Mouse (Mus musculus): ENCODE results near the gene Adat2. TPM values are rescaled to one million over a fixed set of nuclear protein-coding genes. Genes with fewer than 3 reads are reported as not detected.

Adat2 gene
- total and polyA plus RNA-seq, 2 experiments from 2014 or later, result 1.9 to 2.0 TPM

- Histone ChIP-seq H3K4me1 (ENCODE audit: insufficient read depth, low read length) (no peaks in the 10 kb centered on the region), H3K4me2 (ENCODE audit: low read depth, low read length, poor library complexity, severe bottlenecking) (no peak overlapping the region), H3K27ac (ENCODE audit: low read depth, low read length) (no peak overlapping the region), H3K9ac (replicated peaks; ENCODE audit: low read length, poor library complexity, severe bottlenecking) (no peak overlapping the region), H3K9me3 (ENCODE audit: low read length) (no peaks in the 10 kb centered on the region), H3K36me3 (ENCODE audit: insufficient read depth, low read length) (peaks cover 19% of the 10 kb centered on the region), H3K4me3 (ENCODE audit: low read depth, low read length) (no peak overlapping the region), H3K27me3 (ENCODE audit: insufficient read depth, low read length) (no peaks in the 10 kb centered on the region)
- no peak for ATAC-seq (ENCODE audit: low FRiP score)
- DNase-seq (ENCODE audit: low spot score), result no peak
- no peak for TF ChIP-seq CTCF (IDR thresholded peaks at IDR 0.05)
- WGBS, result over 99% methylated on average over 5 of the region's 5 CpGs
Measured at GRCm38 (mm10) chr10:13541721-13542120, 11.0 kb upstream of the Adat2 start.

GRCm38 (mm10) chr10:13553498-13553985, 848 bp downstream of the Adat2 start:
- ATAC-seq (ENCODE audit: low FRiP score) (peak; percentile 44; the same call in 1 of the 2 replicates), DNase-seq (ENCODE audit: low spot score) (no peak)
- Histone ChIP-seq H3K4me3 (ENCODE audit: low read depth, low read length) (peak overlapping the region; percentile 66), H3K4me2 (ENCODE audit: low read depth, low read length, poor library complexity, severe bottlenecking) (peak overlapping the region; percentile 72), H3K9ac (replicated peaks; ENCODE audit: low read length, poor library complexity, severe bottlenecking) (peak overlapping the region; percentile 75), H3K9me3 (ENCODE audit: low read length) (no peaks in the 10 kb centered on the region), H3K4me1 (ENCODE audit: insufficient read depth, low read length) (no peaks in the 10 kb centered on the region; the same call in 1 of the 2 replicates), H3K27me3 (ENCODE audit: insufficient read depth, low read length) (no peaks in the 10 kb centered on the region), H3K36me3 (ENCODE audit: insufficient read depth, low read length) (no peaks in the 10 kb centered on the region), H3K27ac (ENCODE audit: low read depth, low read length) (0 out of 2 replicates have a peak overlapping the region, but pooled peaks have one; percentile 43)
- no peak for TF ChIP-seq CTCF (IDR thresholded peaks at IDR 0.05)
- WGBS, result 29% methylated on average over 10 of the region's 10 CpGs

GRCm38 (mm10) chr10:13554316-13554715, 1.6 kb downstream of the Adat2 start:
- no peak for ATAC-seq (ENCODE audit: low FRiP score)
- H3K4me1 ChIP-seq (ENCODE audit: insufficient read depth, low read length), result no peaks in the 10 kb centered on the region; the same call in 1 of the 2 replicates
- H3K9ac ChIP-seq (replicated peaks; ENCODE audit: low read length, poor library complexity, severe bottlenecking), result no peak overlapping the region
- H3K36me3 ChIP-seq (ENCODE audit: insufficient read depth, low read length), result no peaks in the 10 kb centered on the region
- 92% methylated on average over 1 of the region's 1 CpGs for WGBS
- no peak overlapping the region for H3K27ac ChIP-seq (ENCODE audit: low read depth, low read length)
- TF ChIP-seq CTCF (IDR thresholded peaks at IDR 0.05), result no peak
- no peak overlapping the region for H3K4me2 ChIP-seq (ENCODE audit: low read depth, low read length, poor library complexity, severe bottlenecking)
- H3K27me3 ChIP-seq (ENCODE audit: insufficient read depth, low read length), result no peaks in the 10 kb centered on the region
- no peaks in the 10 kb centered on the region for H3K9me3 ChIP-seq (ENCODE audit: low read length)
- H3K4me3 ChIP-seq (ENCODE audit: low read depth, low read length), result no peak overlapping the region
- no peak for DNase-seq (ENCODE audit: low spot score)

GRCm38 (mm10) chr10:13560014-13560674, 7.5 kb downstream of the Adat2 start:
- 92% methylated on average over 13 of the region's 13 CpGs for WGBS
- ATAC-seq (ENCODE audit: low FRiP score), result no peak
- no peak for DNase-seq (ENCODE audit: low spot score)
- H3K36me3 ChIP-seq (ENCODE audit: insufficient read depth, low read length), result no peaks in the 10 kb centered on the region
- no peak overlapping the region for H3K4me2 ChIP-seq (ENCODE audit: low read depth, low read length, poor library complexity, severe bottlenecking)
- H3K4me1 ChIP-seq (ENCODE audit: insufficient read depth, low read length), result no peaks in the 10 kb centered on the region
- TF ChIP-seq CTCF (IDR thresholded peaks at IDR 0.05), result no peak
- no peaks in the 10 kb centered on the region for H3K27me3 ChIP-seq (ENCODE audit: insufficient read depth, low read length)
- no peak overlapping the region for H3K9ac ChIP-seq (replicated peaks; ENCODE audit: low read length, poor library complexity, severe bottlenecking)
- no peak overlapping the region for H3K27ac ChIP-seq (ENCODE audit: low read depth, low read length)
- H3K9me3 ChIP-seq (ENCODE audit: low read length), result no peaks in the 10 kb centered on the region
- no peak overlapping the region for H3K4me3 ChIP-seq (ENCODE audit: low read depth, low read length)

- WGBS, result 28% methylated on average over 24 of the region's 24 CpGs
- DNase-seq (ENCODE audit: low spot score) (peak; percentile 84), ATAC-seq (ENCODE audit: low FRiP score) (peak; percentile 73; the same call in 1 of the 2 replicates)
- Histone ChIP-seq H3K36me3 (ENCODE audit: insufficient read depth, low read length) (no peaks in the 10 kb centered on the region), H3K27me3 (ENCODE audit: insufficient read depth, low read length) (no peaks in the 10 kb centered on the region), H3K4me3 (ENCODE audit: low read depth, low read length) (peak overlapping the region; percentile 22; the same call in 1 of the 2 replicates), H3K9me3 (ENCODE audit: low read length) (no peaks in the 10 kb centered on the region), H3K9ac (replicated peaks; ENCODE audit: low read length, poor library complexity, severe bottlenecking) (no peak overlapping the region), H3K27ac (ENCODE audit: low read depth, low read length) (no peak overlapping the region), H3K4me2 (ENCODE audit: low read depth, low read length, poor library complexity, severe bottlenecking) (peak overlapping the region; percentile 48), H3K4me1 (ENCODE audit: insufficient read depth, low read length) (no peaks in the 10 kb centered on the region)
- peak; percentile 99 for TF ChIP-seq CTCF (IDR thresholded peaks at IDR 0.05)
Measured at GRCm38 (mm10) chr10:13564364-13565079, 11.8 kb downstream of the Adat2 start.

- Histone ChIP-seq H3K36me3 (ENCODE audit: insufficient read depth, low read length) (no peaks in the 10 kb centered on the region), H3K4me1 (ENCODE audit: insufficient read depth, low read length) (no peaks in the 10 kb centered on the region), H3K9ac (replicated peaks; ENCODE audit: low read length, poor library complexity, severe bottlenecking) (no peak overlapping the region), H3K4me2 (ENCODE audit: low read depth, low read length, poor library complexity, severe bottlenecking) (peak overlapping the region; percentile 48), H3K9me3 (ENCODE audit: low read length) (no peaks in the 10 kb centered on the region), H3K27me3 (ENCODE audit: insufficient read depth, low read length) (no peaks in the 10 kb centered on the region), H3K4me3 (ENCODE audit: low read depth, low read length) (peak overlapping the region; percentile 22; the same call in 1 of the 2 replicates), H3K27ac (ENCODE audit: low read depth, low read length) (no peak overlapping the region)
- DNase-seq (ENCODE audit: low spot score) (no peak), ATAC-seq (ENCODE audit: low FRiP score) (no peak)
- 59% methylated on average over 8 of the region's 8 CpGs for WGBS
- no peak for TF ChIP-seq CTCF (IDR thresholded peaks at IDR 0.05)
Measured at GRCm38 (mm10) chr10:13565080-13565448, 12.4 kb downstream of the Adat2 start.

Measured in midbrain, postnatal 0 days (tissue).